ENCODE assay signal across 19 mouse cellular contexts in genomic region chr12:37582777-37583176, GRCm38 (mm10).
DNase-seq lines count a peak whose midpoint lies in the region; ATAC-seq and TF ChIP-seq lines count a peak whose summit lies in the region.
"Had no signal": no experiment of that assay in that cellular context is flagged by ENCODE, and none has a peak within 500 bp of the region (broad histone marks: within the 10 kb centered on the region; RNA-seq: fewer than 3 reads in every experiment).

No protein-coding gene starts in this region.

- H3K27ac ChIP-seq in forebrain, postnatal 0 days (ENCODE audit: low read depth, low read length): no peak overlapping the region
- H3K27ac ChIP-seq in forebrain, embryonic 13.5 days: no peak overlapping the region
- no peak overlapping the region for H3K27ac ChIP-seq in hindbrain, embryonic 14.5 days
- no peak overlapping the region for H3K27ac ChIP-seq in stomach, postnatal 0 days (replicated peaks)
- H3K27ac ChIP-seq: forebrain, embryonic 15.5 days; intestine, embryonic 15.5 days; liver, embryonic 13.5 days; neural tube, embryonic 13.5 days had no signal

- no peaks in the 10 kb centered on the region for H3K9me3 ChIP-seq in forebrain, postnatal 0 days (ENCODE audit: low read length)
- no peaks in the 10 kb centered on the region for H3K9me3 ChIP-seq in forebrain, embryonic 13.5 days (replicated peaks)
- H3K9me3 ChIP-seq in hindbrain, embryonic 14.5 days (ENCODE audit: control insufficient read depth, low read length): no peaks in the 10 kb centered on the region
- H3K9me3 ChIP-seq in stomach, postnatal 0 days (ENCODE audit: control insufficient read depth, low read length): no peaks in the 10 kb centered on the region
- H3K9me3 ChIP-seq: forebrain, embryonic 15.5 days; intestine, embryonic 15.5 days; liver, embryonic 13.5 days; neural tube, embryonic 13.5 days had no signal

- peak; percentile 34; the same call in 1 of the 2 replicates for TF ChIP-seq CTCF in forebrain, postnatal 0 days (IDR thresholded peaks at IDR 0.05; ENCODE audit: low read depth)
- peak; percentile 39 for TF ChIP-seq CTCF in stomach, postnatal 0 days (IDR thresholded peaks at IDR 0.05; ENCODE audit: low read depth)

- ATAC-seq in forebrain, postnatal 0 days: no peak
- ATAC-seq in forebrain, embryonic 13.5 days: no peak
- ATAC-seq in hindbrain, embryonic 14.5 days (ENCODE audit: low FRiP score): no peak
- no peak for ATAC-seq in stomach, postnatal 0 days (ENCODE audit: low FRiP score, low TSS enrichment)
- ATAC-seq: forebrain, embryonic 15.5 days; intestine, embryonic 15.5 days had no signal

- H3K36me3 ChIP-seq in forebrain, postnatal 0 days (ENCODE audit: insufficient read depth): no peaks in the 10 kb centered on the region
- H3K36me3 ChIP-seq in forebrain, embryonic 13.5 days (ENCODE audit: poor library complexity, severe bottlenecking): no peaks in the 10 kb centered on the region
- H3K36me3 ChIP-seq in hindbrain, embryonic 14.5 days (replicated peaks; ENCODE audit: control insufficient read depth, insufficient read depth): no peaks in the 10 kb centered on the region
- no peaks in the 10 kb centered on the region for H3K36me3 ChIP-seq in stomach, postnatal 0 days (ENCODE audit: control insufficient read depth, insufficient read depth, low read length)
- H3K36me3 ChIP-seq: forebrain, embryonic 15.5 days; G1E; intestine, embryonic 15.5 days; liver, embryonic 13.5 days; neural tube, embryonic 13.5 days had no signal

- no peaks in the 10 kb centered on the region for H3K27me3 ChIP-seq in forebrain, postnatal 0 days (ENCODE audit: insufficient read depth, low read length)
- H3K27me3 ChIP-seq in forebrain, embryonic 13.5 days: no peaks in the 10 kb centered on the region
- H3K27me3 ChIP-seq in hindbrain, embryonic 14.5 days (ENCODE audit: control insufficient read depth, insufficient read depth, low read length): no peaks in the 10 kb centered on the region
- H3K27me3 ChIP-seq in stomach, postnatal 0 days (ENCODE audit: control insufficient read depth, insufficient read depth, low read length): no peaks in the 10 kb centered on the region
- H3K27me3 ChIP-seq: forebrain, embryonic 15.5 days; intestine, embryonic 15.5 days; liver, embryonic 13.5 days; neural tube, embryonic 13.5 days had no signal

- TF ChIP-seq EP300 in stomach, postnatal 0 days (optimal IDR thresholded peaks at IDR 0.05): no peak

- no peaks in the 10 kb centered on the region for H3K4me1 ChIP-seq in forebrain, postnatal 0 days (ENCODE audit: insufficient read depth)
- H3K4me1 ChIP-seq in forebrain, embryonic 13.5 days: no peaks in the 10 kb centered on the region
- no peaks in the 10 kb centered on the region for H3K4me1 ChIP-seq in hindbrain, embryonic 14.5 days (replicated peaks; ENCODE audit: control insufficient read depth, insufficient read depth, low read length)
- H3K4me1 ChIP-seq in stomach, postnatal 0 days (replicated peaks; ENCODE audit: control insufficient read depth, insufficient read depth): no peaks in the 10 kb centered on the region
- H3K4me1 ChIP-seq: forebrain, embryonic 15.5 days; intestine, embryonic 15.5 days; liver, embryonic 13.5 days; neural tube, embryonic 13.5 days had no signal

- no peak overlapping the region for H3K4me2 ChIP-seq in forebrain, postnatal 0 days (ENCODE audit: low read depth)
- H3K4me2 ChIP-seq in forebrain, embryonic 13.5 days: no peak overlapping the region
- H3K4me2 ChIP-seq in hindbrain, embryonic 14.5 days (replicated peaks): no peak overlapping the region
- no peak overlapping the region for H3K4me2 ChIP-seq in stomach, postnatal 0 days (replicated peaks; ENCODE audit: low read depth)
- H3K4me2 ChIP-seq: forebrain, embryonic 15.5 days; intestine, embryonic 15.5 days; liver, embryonic 13.5 days; neural tube, embryonic 13.5 days had no signal

- H3K4me3 ChIP-seq in forebrain, postnatal 0 days (ENCODE audit: low read depth, low read length): no peak overlapping the region
- no peak overlapping the region for H3K4me3 ChIP-seq in forebrain, embryonic 13.5 days
- H3K4me3 ChIP-seq in hindbrain, embryonic 14.5 days (replicated peaks; ENCODE audit: low read length): no peak overlapping the region
- H3K4me3 ChIP-seq in stomach, postnatal 0 days (ENCODE audit: low read depth, low read length): no peak overlapping the region
- H3K4me3 ChIP-seq: forebrain, embryonic 15.5 days; intestine, embryonic 15.5 days; liver, embryonic 13.5 days; neural tube, embryonic 13.5 days had no signal

- DNase-seq in forebrain, postnatal 0 days: peak; percentile 9
- DNase-seq in lung, postnatal 36 days: peak; percentile 15
- DNase-seq in lung, postnatal 10 days: no peak
- DNase-seq in hindbrain, embryonic 14.5 days (ENCODE audit: low spot score): peak; percentile 58
- DNase-seq in stomach, postnatal 0 days (ENCODE audit: low spot score): no peak
- DNase-seq in gastrocnemius, postnatal 25 days: no peak
- no peak for DNase-seq in adrenal gland, postnatal 36 days
- DNase-seq: adrenal gland, postnatal 14 days; gastrocnemius, postnatal 10 days; heart, postnatal 14 days; liver, embryonic 13.5 days; lung, postnatal 14 days; right cerebral cortex, postnatal 4 days; thymus, adult 2 months had no signal

- H3K9ac ChIP-seq in forebrain, postnatal 0 days: no peak overlapping the region
- H3K9ac ChIP-seq in forebrain, embryonic 13.5 days: no peak overlapping the region
- no peak overlapping the region for H3K9ac ChIP-seq in hindbrain, embryonic 14.5 days
- H3K9ac ChIP-seq in stomach, postnatal 0 days (ENCODE audit: low read length): no peak overlapping the region
- H3K9ac ChIP-seq: forebrain, embryonic 15.5 days; intestine, embryonic 15.5 days; liver, embryonic 13.5 days; neural tube, embryonic 13.5 days had no signal

- 66% methylated on average over 8 of the region's 8 CpGs for WGBS in forebrain, postnatal 0 days
- 77% methylated on average over 8 of the region's 8 CpGs for WGBS in forebrain, embryonic 13.5 days
- WGBS in hindbrain, embryonic 14.5 days: 69% methylated on average over 8 of the region's 8 CpGs
- 72% methylated on average over 8 of the region's 8 CpGs for WGBS in stomach, postnatal 0 days

Comparison
In these comparisons a context has a peak if more than half of its experiments do, and no peak if none do; other contexts are left out.
1. DNase-seq: peak in forebrain, postnatal 0 days (single experiment), lung, postnatal 36 days (single experiment) and hindbrain, embryonic 14.5 days (single experiment); none in lung, postnatal 10 days (single experiment), stomach, postnatal 0 days (single experiment), gastrocnemius, postnatal 25 days (single experiment) and adrenal gland, postnatal 36 days (0 of 2).